Mouse (Mus musculus): ENCODE results near the gene Cacna1c. TPM values are rescaled to one million over a fixed set of nuclear protein-coding genes. Genes with fewer than 3 reads are reported as not detected.
"Not testable (repeated sequence)": the region's sequence is repeated elsewhere in the genome, so short reads cannot be mapped to it uniquely, and the experiment has no call there.

Gene Cacna1c
- polyA plus RNA-seq, 1 experiment from 2014 or later: 9.3 TPM

DNA sequence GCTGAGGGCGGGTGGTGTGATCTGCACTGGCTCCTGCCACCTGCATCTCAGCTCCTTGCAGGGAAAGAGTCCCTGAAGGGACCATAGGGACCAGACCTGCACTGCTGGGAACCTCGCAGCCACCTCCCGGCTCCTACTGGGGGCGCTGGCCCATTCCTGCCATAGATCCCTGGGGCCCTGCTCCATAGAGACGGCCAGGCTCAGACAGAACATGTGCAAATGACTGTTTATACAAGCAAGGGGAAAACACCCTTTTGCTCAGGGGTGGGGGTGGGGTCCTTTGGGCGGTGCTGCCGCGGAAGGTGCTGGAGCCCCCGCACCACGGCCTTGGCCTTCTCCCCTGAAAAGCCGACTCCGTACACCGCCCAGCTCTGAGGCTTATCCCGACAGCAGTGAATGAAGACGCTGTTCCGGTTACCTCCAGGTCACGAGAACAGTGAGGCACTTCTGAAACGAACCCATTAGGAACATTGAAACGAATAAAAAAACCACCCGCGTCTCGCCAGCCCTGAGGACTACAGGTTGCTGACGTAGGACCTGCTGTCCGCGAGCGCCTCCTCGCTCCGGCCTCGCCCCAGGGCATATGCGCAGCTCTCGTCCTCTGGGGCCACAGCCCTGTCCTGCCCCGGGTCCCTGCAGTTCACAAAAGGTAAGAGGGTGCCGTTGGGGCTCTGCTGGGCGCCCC is 602.7 kb downstream of the Cacna1c start:
- Histone ChIP-seq H3K36me3 (peaks cover 29% of the 10 kb centered on the region), H3K9ac (peak overlapping the region; percentile 57), H3K4me2 (peak overlapping the region; percentile 68), H3K4me1 (peaks cover 16% of the 10 kb centered on the region), H3K4me3 (peak overlapping the region; percentile 37), H3K27me3 (peaks cover 30% of the 10 kb centered on the region), H3K27ac (no peak overlapping the region), H3K9me3 (no peaks in the 10 kb centered on the region)
- peak; percentile 56; the same call in 1 of the 2 replicates for ATAC-seq (ENCODE audit: insufficient number of reproducible peaks, insufficient read depth, low FRiP score, low TSS enrichment, low read depth)
- 9% methylated on average over 34 of the region's 34 CpGs for WGBS

DNA sequence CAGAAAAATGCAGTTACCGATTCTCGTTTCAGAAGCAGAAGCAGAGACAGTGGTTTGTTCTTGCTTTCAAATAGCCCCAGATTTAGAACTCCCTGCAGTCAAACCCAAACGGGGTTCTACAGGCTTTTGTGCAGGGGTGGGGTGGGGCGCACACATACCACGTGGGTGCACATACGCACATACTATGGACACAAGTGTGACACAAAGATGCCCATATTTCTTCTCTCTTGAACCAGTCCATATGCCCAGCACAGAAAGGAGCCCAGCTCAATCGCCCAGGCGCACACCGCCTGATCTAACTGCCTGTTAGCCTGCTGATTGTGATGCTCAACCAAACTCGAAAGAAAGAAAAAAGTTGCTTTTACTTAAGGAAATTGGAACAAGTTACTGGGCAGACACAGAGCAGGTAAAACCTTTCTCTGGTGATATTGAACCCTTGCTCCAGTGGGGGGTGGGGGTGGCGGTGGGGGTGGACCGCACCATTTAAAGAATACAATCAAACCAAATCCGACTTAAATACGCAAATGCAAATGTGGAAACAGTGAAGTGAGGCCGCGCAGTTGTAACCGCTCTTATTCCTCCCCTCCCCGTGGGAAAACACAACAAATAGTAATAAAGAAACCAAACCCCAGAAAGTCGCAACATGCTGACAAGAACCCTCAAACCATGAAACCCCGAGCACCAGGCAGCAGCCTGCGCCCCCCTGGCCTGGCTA is 603.4 kb downstream of the Cacna1c start:
- Histone ChIP-seq H3K36me3 (peaks cover 22% of the 10 kb centered on the region), H3K4me2 (peak overlapping the region; percentile 68), H3K27me3 (peaks cover 30% of the 10 kb centered on the region), H3K4me1 (peaks cover 16% of the 10 kb centered on the region), H3K4me3 (peak overlapping the region; percentile 37), H3K9me3 (no peaks in the 10 kb centered on the region), H3K9ac (peak overlapping the region; percentile 57), H3K27ac (no peak overlapping the region)
- 27% methylated on average over 21 of the region's 21 CpGs for WGBS
- no peak for ATAC-seq (ENCODE audit: insufficient number of reproducible peaks, insufficient read depth, low FRiP score, low TSS enrichment, low read depth)

DNA sequence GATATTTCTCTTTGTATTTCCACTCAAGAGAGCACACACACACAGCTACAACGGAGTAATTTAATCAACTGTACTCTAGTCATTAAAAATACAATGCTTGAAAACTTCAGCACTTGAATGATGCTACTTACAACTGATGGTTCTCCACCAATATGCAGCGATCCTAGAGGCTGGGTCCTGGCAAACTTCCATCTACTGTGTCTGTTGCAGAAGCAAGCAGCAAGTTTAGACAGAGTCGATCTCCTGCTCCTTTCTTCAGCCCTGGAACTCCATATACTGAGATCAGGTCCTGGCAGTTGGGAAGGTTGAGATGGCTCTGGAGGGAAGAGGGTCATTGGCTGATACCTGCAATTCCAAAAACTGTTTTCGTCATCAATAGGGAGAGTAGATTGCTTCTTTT is 617.5 kb downstream of the Cacna1c start:
- H3K9me3 ChIP-seq; ATAC-seq (ENCODE audit: insufficient number of reproducible peaks, insufficient read depth, low FRiP score, low TSS enrichment, low read depth); H3K4me1 ChIP-seq; H3K4me2 ChIP-seq; H3K4me3 ChIP-seq; H3K27ac ChIP-seq; H3K36me3 ChIP-seq; H3K9ac ChIP-seq; H3K27me3 ChIP-seq: not testable (repeated sequence)
- WGBS: 79% methylated on average over 4 of the region's 4 CpGs

DNA sequence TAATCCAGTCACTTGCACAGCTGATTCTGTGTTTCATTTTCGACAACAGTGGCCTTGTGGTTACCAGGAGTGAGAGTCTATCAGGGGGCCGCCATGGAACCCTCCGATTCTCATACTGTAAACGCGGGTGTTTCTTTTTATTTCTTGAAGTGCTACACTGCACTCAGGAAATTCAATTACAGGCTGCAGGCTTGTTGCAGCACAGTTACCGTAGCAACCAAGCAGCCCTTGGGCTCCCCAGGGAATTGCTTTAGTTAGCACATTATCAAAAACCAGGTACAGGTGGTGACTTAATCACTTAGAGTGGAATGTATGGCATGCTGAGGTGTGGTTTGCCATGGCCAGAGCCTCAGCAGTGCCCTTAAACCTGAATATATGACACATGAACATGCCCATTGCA is 621.9 kb downstream of the Cacna1c start:
- 53% methylated on average over 6 of the region's 6 CpGs for WGBS
- Histone ChIP-seq H3K9ac (no peak overlapping the region), H3K4me2 (no peak overlapping the region), H3K4me3 (no peak overlapping the region), H3K36me3 (no peaks in the 10 kb centered on the region), H3K4me1 (0 out of 2 replicates have a peak, but pooled peaks cover 7% of the 10 kb centered on the region), H3K27ac (no peak overlapping the region), H3K27me3 (no peaks in the 10 kb centered on the region), H3K9me3 (no peaks in the 10 kb centered on the region)
- no peak for ATAC-seq (ENCODE audit: insufficient number of reproducible peaks, insufficient read depth, low FRiP score, low TSS enrichment, low read depth)

DNA sequence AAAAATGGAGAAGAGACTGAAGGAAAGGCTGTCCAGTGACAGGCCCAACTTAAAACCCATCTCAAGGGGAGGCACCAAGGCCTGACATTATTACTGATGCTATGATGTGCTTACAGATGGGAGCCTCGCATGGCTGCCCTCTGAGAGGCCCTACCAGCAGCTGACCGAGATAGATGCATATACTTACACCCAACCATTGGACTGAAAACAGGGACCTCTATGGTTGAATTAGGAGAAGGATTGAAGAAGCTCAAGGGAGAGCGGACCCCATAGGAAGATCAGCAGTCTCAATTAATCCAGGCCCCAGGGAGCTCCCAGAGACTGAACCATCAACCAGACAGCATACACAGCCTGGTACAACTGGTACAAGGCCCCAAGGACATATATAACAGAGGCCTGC is 628.4 kb downstream of the Cacna1c start:
- peaks cover 9% of the 10 kb centered on the region for H3K4me1 ChIP-seq
- no peaks in the 10 kb centered on the region; the same call in 1 of the 2 replicates for H3K9me3 ChIP-seq
- ATAC-seq (ENCODE audit: insufficient number of reproducible peaks, insufficient read depth, low FRiP score, low TSS enrichment, low read depth): no peak
- H3K4me2 ChIP-seq: no peak overlapping the region
- no peak overlapping the region for H3K27ac ChIP-seq
- no peaks in the 10 kb centered on the region for H3K27me3 ChIP-seq
- H3K36me3 ChIP-seq: no peaks in the 10 kb centered on the region
- H3K9ac ChIP-seq: no peak overlapping the region
- WGBS: 94% methylated on average over 3 of the region's 3 CpGs
- H3K4me3 ChIP-seq: no peak overlapping the region

DNA sequence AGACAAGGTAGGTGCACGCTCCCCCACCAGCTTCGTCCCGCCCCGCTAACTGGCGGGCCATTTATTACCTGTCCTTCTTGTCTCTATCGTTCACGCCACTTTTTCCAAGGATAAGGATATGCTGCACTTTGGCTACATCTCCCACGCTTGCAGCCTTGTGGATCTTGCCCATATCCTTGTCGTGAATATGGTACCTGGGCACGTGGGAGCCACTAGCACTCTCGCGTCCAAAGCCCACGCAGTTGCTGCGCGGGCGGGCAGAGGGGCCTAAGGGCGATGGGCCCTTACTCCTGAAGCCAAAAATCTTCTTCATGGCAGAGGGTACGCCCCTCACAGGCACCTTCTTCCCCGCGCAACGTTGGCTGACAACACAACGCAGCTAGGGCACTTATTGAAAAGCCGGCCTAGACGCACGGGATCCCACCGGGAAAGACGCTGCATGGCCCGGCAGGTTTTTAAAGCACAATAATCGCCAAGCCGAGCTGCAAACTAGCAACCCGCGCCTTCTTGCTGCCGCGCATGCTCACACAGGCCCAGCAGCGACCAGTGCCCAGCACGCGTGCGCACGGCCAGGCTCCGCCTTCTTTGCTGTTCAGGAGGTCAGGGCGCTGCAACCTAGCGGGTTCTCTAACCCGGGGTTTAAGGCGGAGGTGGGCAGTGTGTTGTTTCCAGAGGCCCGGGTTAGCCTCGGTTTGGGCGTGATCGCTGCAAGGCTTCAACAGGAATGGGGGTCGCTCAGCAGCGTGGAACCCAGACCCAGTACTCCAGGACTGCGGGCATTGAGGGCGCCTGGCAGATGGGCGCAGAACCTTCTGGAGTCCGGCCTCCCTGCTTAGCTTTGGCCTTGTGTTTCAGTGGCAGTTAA is 634.2 kb downstream of the Cacna1c start, which contains the start of gene Ankrd26:
TSS of gene Ankrd26 (minus strand) at position 482 of the 865 bp plus-strand sequence.
- Histone ChIP-seq H3K9ac (peak within 1 kb of the TSS; percentile 90), H3K36me3 (peaks cover 20% of the 10 kb centered on the region), H3K4me2 (peak within 1 kb of the TSS; percentile 84), H3K4me3 (peak within 1 kb of the TSS; percentile 77), H3K9me3 (no peaks in the 10 kb centered on the region; the same call in 1 of the 2 replicates), H3K27me3 (no peaks in the 10 kb centered on the region), H3K27ac (peak within 1 kb of the TSS; percentile 87), H3K4me1 (peaks cover 30% of the 10 kb centered on the region)
- WGBS: 4% methylated on average over 54 of the region's 54 CpGs
- ATAC-seq (ENCODE audit: insufficient number of reproducible peaks, insufficient read depth, low FRiP score, low TSS enrichment, low read depth): peak; percentile 89

DNA sequence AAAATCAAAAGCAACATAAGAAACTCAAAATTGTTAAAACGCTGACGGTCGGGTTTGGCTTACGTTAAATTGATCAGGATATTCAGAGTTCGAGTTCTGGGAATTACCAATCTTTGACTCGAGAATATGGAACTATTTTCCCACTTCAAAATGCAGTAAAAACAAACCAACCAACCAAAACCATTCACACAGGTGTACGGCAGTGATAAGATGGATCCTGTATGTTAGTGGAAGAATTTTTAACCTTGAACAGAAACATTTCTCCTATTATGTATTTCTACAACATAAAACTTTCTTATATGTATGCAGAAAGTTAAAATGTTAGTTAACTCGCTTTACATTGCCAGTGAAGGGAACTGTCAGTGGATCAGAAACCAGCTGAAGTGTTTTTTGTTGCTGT is 635.0 kb downstream of the Cacna1c start:
- H3K9ac ChIP-seq: peak overlapping the region; percentile 90
- WGBS: 73% methylated on average over 8 of the region's 8 CpGs
- no peak for ATAC-seq (ENCODE audit: insufficient number of reproducible peaks, insufficient read depth, low FRiP score, low TSS enrichment, low read depth)
- H3K27me3 ChIP-seq: no peaks in the 10 kb centered on the region
- H3K4me1 ChIP-seq: peaks cover 30% of the 10 kb centered on the region
- H3K4me2 ChIP-seq: peak overlapping the region; percentile 84
- peak overlapping the region; percentile 77 for H3K4me3 ChIP-seq
- peaks cover 28% of the 10 kb centered on the region for H3K36me3 ChIP-seq
- H3K9me3 ChIP-seq: no peaks in the 10 kb centered on the region; the same call in 1 of the 2 replicates
- no peak overlapping the region for H3K27ac ChIP-seq

DNA sequence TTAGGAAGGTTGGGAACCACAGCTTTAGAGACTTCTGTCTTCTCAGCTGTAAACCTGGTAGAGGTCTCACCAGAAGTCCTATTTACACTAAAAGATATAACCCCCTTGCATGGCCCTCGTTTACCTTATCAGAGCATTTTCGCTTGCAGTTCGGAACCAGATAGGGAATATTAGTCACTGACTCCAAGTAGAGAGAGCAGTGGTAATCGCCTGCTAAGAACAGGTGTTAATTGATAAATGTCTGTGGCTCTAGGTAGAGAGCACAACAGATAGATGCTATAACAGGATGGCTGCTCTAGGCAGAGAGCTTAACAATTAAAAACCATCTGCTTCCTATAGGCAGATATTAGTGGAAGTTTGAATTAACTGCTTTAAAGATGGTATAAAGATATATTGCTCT is 657.6 kb downstream of the Cacna1c start:
- H3K27ac ChIP-seq: no peak overlapping the region
- no peak overlapping the region for H3K4me2 ChIP-seq
- H3K4me1 ChIP-seq: no peaks in the 10 kb centered on the region
- H3K9ac ChIP-seq: no peak overlapping the region
- peaks cover 63% of the 10 kb centered on the region for H3K36me3 ChIP-seq
- no peaks in the 10 kb centered on the region for H3K27me3 ChIP-seq
- H3K9me3 ChIP-seq: no peaks in the 10 kb centered on the region
- no peak for ATAC-seq (ENCODE audit: insufficient number of reproducible peaks, insufficient read depth, low FRiP score, low TSS enrichment, low read depth)
- H3K4me3 ChIP-seq: no peak overlapping the region
- WGBS: 92% methylated on average over 4 of the region's 4 CpGs

Other genes starting within 250 kb of the Cacna1c start
- 9.6 and 10.0 TPM in 2 replicates for gene Dcp1b, start 21.2 kb downstream of the Cacna1c start, polyA plus RNA-seq (2015; fragmentation: Nextera tagmentation; extraction: Ambion mirVana)
- not detected in 2 replicates for gene Cacna2d4, start 40.1 kb upstream of the Cacna1c start, polyA plus RNA-seq (2015; fragmentation: Nextera tagmentation; extraction: Ambion mirVana)
- gene Lrtm2, start 134.3 kb upstream of the Cacna1c start, polyA plus RNA-seq (2015; fragmentation: Nextera tagmentation; extraction: Ambion mirVana): not detected in 2 replicates
- 32.4 and 35.6 TPM in 2 replicates for gene Adipor2, start 221.3 kb upstream of the Cacna1c start, polyA plus RNA-seq (2015; fragmentation: Nextera tagmentation; extraction: Ambion mirVana)

All from embryonic facial prominence, embryonic 13.5 days (tissue).